Mouse (Mus musculus): Measurements from ENCODE around the gene Gpbar1.
"Not testable (repeated sequence)": the region's sequence is repeated elsewhere in the genome, so short reads cannot be mapped to it uniquely, and the experiment has no call there.

Gpbar1 gene

GRCm38 (mm10) chr1:74321396-74321795 lies 43.0 kb downstream of the Gpbar1 start:
- no peak for DNase-seq (ENCODE audit: low read depth, low spot score)

GRCm38 (mm10) chr1:74326916-74327315 lies 48.6 kb downstream of the Gpbar1 start:
- not testable (repeated sequence) for DNase-seq (ENCODE audit: low read depth, low spot score)

Data from R1 (cell line).